Mouse (Mus musculus) forebrain, embryonic 10.5 days (tissue): ENCODE measurements at regions not wholly inside any gene's neighbourhood (a gene's known extent, or its start where the extent isn't known, plus 50 kb on each side); places are given as distances from the start of the nearest gene placed in this dataset.

ENCODE experiments used
- DNase-seq: peaks from one replicate; pipeline ENCODE4 v3.0.0-alpha.2; 2017; ENCODE audit warnings: low spot score; ENCODE audit errors: extremely low spot score
- H3K27ac ChIP-seq: fragments of 300-500 bp; sonication (generic); 2 replicates; pipeline ENCODE4 v1.5.1; 2016; ENCODE audit warnings: mild to moderate bottlenecking
- H3K27me3 ChIP-seq: fragments of 300-500 bp; sonication (generic); 2 replicates; pipeline ENCODE4 v1.6.1; 2016; ENCODE audit warnings: mild to moderate bottlenecking; ENCODE audit not compliant: poor library complexity, severe bottlenecking
- H3K36me3 ChIP-seq: fragments of 300-500 bp; sonication (generic); replicated peaks from 2 replicates; pipeline ENCODE4 v1.6.1; 2016; ENCODE audit warnings: mild to moderate bottlenecking, moderate library complexity
- H3K4me1 ChIP-seq: fragments of 300-500 bp; sonication (generic); 2 replicates; pipeline ENCODE4 v1.6.1; 2016
- H3K4me3 ChIP-seq: fragments of 300-500 bp; sonication (generic); 2 replicates; pipeline ENCODE4 v1.5.1; 2016; ENCODE audit warnings: mild to moderate bottlenecking, moderate library complexity
- H3K9me3 ChIP-seq: fragments of 300-500 bp; sonication (generic); 2 replicates; pipeline ENCODE4 v1.6.1; 2016; ENCODE audit warnings: mild to moderate bottlenecking, moderate library complexity
- WGBS: fragments of 180-500 bp; shearing (Covaris S2); methylation state at CpG from one replicate; pipeline ENCODE4 v1.1.7; 2016; 5-methylcytosine and 5-hydroxymethylcytosine counted together

GRCm38 (mm10) chr7:72738324-72738944 lies 432.0 kb upstream of the Mctp2 start:
- WGBS, result 85% methylated on average over 13 of the region's 13 CpGs
- peaks cover 14% of the 10 kb centered on the region for H3K4me1 ChIP-seq
- H3K4me3 ChIP-seq, result no peak overlapping the region
- H3K27ac ChIP-seq, result 0 out of 2 replicates have a peak overlapping the region, but pooled peaks have one; percentile 5
- no peaks in the 10 kb centered on the region for H3K27me3 ChIP-seq
- no peaks in the 10 kb centered on the region for H3K9me3 ChIP-seq
- H3K36me3 ChIP-seq, result no peaks in the 10 kb centered on the region
- no peak for DNase-seq

- H3K4me3 ChIP-seq, result no peak overlapping the region
- peaks cover 14% of the 10 kb centered on the region for H3K4me1 ChIP-seq
- no peak overlapping the region for H3K27ac ChIP-seq
- H3K27me3 ChIP-seq, result no peaks in the 10 kb centered on the region
- no peak for DNase-seq
- 74% methylated on average over 2 of the region's 2 CpGs for whole genome bisulfite sequencing
- no peaks in the 10 kb centered on the region for H3K9me3 ChIP-seq
- H3K36me3 ChIP-seq, result no peaks in the 10 kb centered on the region
Observed at GRCm38 (mm10) chr7:72742376-72742775, 436.0 kb upstream of the Mctp2 start.

GRCm38 (mm10) chr7:72751501-72751917 lies 445.1 kb upstream of the Mctp2 start:
- 68% methylated on average over 10 of the region's 10 CpGs for WGBS
- Histone ChIP-seq H3K4me3 (no peak overlapping the region), H3K36me3 (no peaks in the 10 kb centered on the region), H3K4me1 (peaks cover 23% of the 10 kb centered on the region), H3K9me3 (no peaks in the 10 kb centered on the region), H3K27ac (no peak overlapping the region), H3K27me3 (no peaks in the 10 kb centered on the region)
- peak; percentile 23 for DNase-seq

GRCm38 (mm10) chr7:72753053-72753559 lies 446.7 kb upstream of the Mctp2 start:
- Histone ChIP-seq H3K27me3 (no peaks in the 10 kb centered on the region), H3K9me3 (no peaks in the 10 kb centered on the region), H3K36me3 (no peaks in the 10 kb centered on the region), H3K4me1 (peaks cover 23% of the 10 kb centered on the region), H3K4me3 (no peak overlapping the region), H3K27ac (no peak overlapping the region)
- 59% methylated on average over 3 of the region's 3 CpGs for WGBS
- no peak for DNase-seq

- H3K27ac ChIP-seq, result no peak overlapping the region
- no peaks in the 10 kb centered on the region for H3K27me3 ChIP-seq
- no peaks in the 10 kb centered on the region for H3K36me3 ChIP-seq
- no peak overlapping the region for H3K4me3 ChIP-seq
- no peaks in the 10 kb centered on the region for H3K9me3 ChIP-seq
- DNase-seq, result no peak
- 69% methylated on average over 1 of the region's 1 CpGs for WGBS
- H3K4me1 ChIP-seq, result no peaks in the 10 kb centered on the region
Observed at GRCm38 (mm10) chr7:72762711-72763110, 456.3 kb upstream of the Mctp2 start.

GRCm38 (mm10) chr7:72768705-72769104 lies 462.3 kb upstream of the Mctp2 start:
- H3K27me3 ChIP-seq, result no peaks in the 10 kb centered on the region
- H3K27ac ChIP-seq, result no peak overlapping the region
- 91% methylated on average over 4 of the region's 4 CpGs for WGBS
- no peak for DNase-seq
- H3K4me3 ChIP-seq, result no peak overlapping the region
- H3K9me3 ChIP-seq, result no peaks in the 10 kb centered on the region
- no peaks in the 10 kb centered on the region for H3K36me3 ChIP-seq
- H3K4me1 ChIP-seq, result no peaks in the 10 kb centered on the region

- peak overlapping the region; percentile 58; the same call in 1 of the 2 replicates for H3K27ac ChIP-seq
Observed at GRCm38 (mm10) chr7:72774031-72774770, 467.8 kb upstream of the Mctp2 start.

GRCm38 (mm10) chr7:72774771-72775119 lies 468.3 kb upstream of the Mctp2 start:
- Histone ChIP-seq H3K36me3 (no peaks in the 10 kb centered on the region), H3K27ac (peak overlapping the region; percentile 58; the same call in 1 of the 2 replicates), H3K9me3 (no peaks in the 10 kb centered on the region), H3K27me3 (no peaks in the 10 kb centered on the region), H3K4me1 (peaks cover 9% of the 10 kb centered on the region), H3K4me3 (no peak overlapping the region)
- no peak for DNase-seq
- WGBS, result 67% methylated on average over 3 of the region's 3 CpGs

More at GRCm38 (mm10) chr7:72774031-72774770, 467.8 kb upstream of the Mctp2 start:
- Histone ChIP-seq H3K36me3 (no peaks in the 10 kb centered on the region), H3K4me3 (no peak overlapping the region), H3K9me3 (no peaks in the 10 kb centered on the region), H3K4me1 (peaks cover 9% of the 10 kb centered on the region), H3K27me3 (no peaks in the 10 kb centered on the region)
- 78% methylated on average over 3 of the region's 3 CpGs for WGBS
- no peak for DNase-seq

GRCm38 (mm10) chr7:72787306-72787705 lies 480.9 kb upstream of the Mctp2 start:
- no peaks in the 10 kb centered on the region for H3K9me3 ChIP-seq
- H3K27ac ChIP-seq, result no peak overlapping the region
- 79% methylated on average over 1 of the region's 1 CpGs for WGBS
- no peak for DNase-seq
- H3K4me1 ChIP-seq, result no peaks in the 10 kb centered on the region
- H3K27me3 ChIP-seq, result no peaks in the 10 kb centered on the region
- H3K36me3 ChIP-seq, result no peaks in the 10 kb centered on the region
- H3K4me3 ChIP-seq, result no peak overlapping the region

GRCm38 (mm10) chr7:72788261-72788660 lies 481.9 kb upstream of the Mctp2 start:
- no peaks in the 10 kb centered on the region for H3K27me3 ChIP-seq
- H3K27ac ChIP-seq, result no peak overlapping the region
- no peak overlapping the region for H3K4me3 ChIP-seq
- H3K9me3 ChIP-seq, result no peaks in the 10 kb centered on the region
- H3K36me3 ChIP-seq, result no peaks in the 10 kb centered on the region
- 0 out of 2 replicates have a peak, but pooled peaks cover 1% of the 10 kb centered on the region for H3K4me1 ChIP-seq
- DNase-seq, result no peak
- WGBS, result 61% methylated on average over 2 of the region's 2 CpGs

GRCm38 (mm10) chr7:72822142-72822541 lies 515.7 kb upstream of the Mctp2 start:
- DNase-seq, result no peak
- 84% methylated on average over 3 of the region's 3 CpGs for WGBS
- no peaks in the 10 kb centered on the region for H3K4me1 ChIP-seq

GRCm38 (mm10) chr7:72826597-72826996 lies 520.2 kb upstream of the Mctp2 start:
- 84% methylated on average over 3 of the region's 3 CpGs for WGBS

More at GRCm38 (mm10) chr7:72822142-72822541, 515.7 kb upstream of the Mctp2 start:
- Histone ChIP-seq H3K36me3 (no peaks in the 10 kb centered on the region), H3K4me3 (no peak overlapping the region), H3K9me3 (no peaks in the 10 kb centered on the region), H3K27ac (no peak overlapping the region), H3K27me3 (no peaks in the 10 kb centered on the region)

GRCm38 (mm10) chr7:72835423-72835822 lies 529.0 kb upstream of the Mctp2 start:
- H3K36me3 ChIP-seq, result no peaks in the 10 kb centered on the region
- no peak overlapping the region for H3K4me3 ChIP-seq
- peaks cover 5% of the 10 kb centered on the region; the same call in 1 of the 2 replicates for H3K9me3 ChIP-seq
- peaks cover 34% of the 10 kb centered on the region for H3K4me1 ChIP-seq
- H3K27me3 ChIP-seq, result no peaks in the 10 kb centered on the region
- 90% methylated on average over 1 of the region's 1 CpGs for WGBS
- DNase-seq, result no peak
- no peak overlapping the region for H3K27ac ChIP-seq

More at GRCm38 (mm10) chr7:72826597-72826996, 520.2 kb upstream of the Mctp2 start:
- Histone ChIP-seq H3K27me3 (no peaks in the 10 kb centered on the region), H3K27ac (no peak overlapping the region), H3K4me3 (no peak overlapping the region), H3K4me1 (no peaks in the 10 kb centered on the region), H3K9me3 (0 out of 2 replicates have a peak, but pooled peaks cover 4% of the 10 kb centered on the region), H3K36me3 (no peaks in the 10 kb centered on the region)
- DNase-seq, result no peak
